Mouse (Mus musculus): ENCODE results near the gene A730046J19Rik. TPM values are rescaled to one million over a fixed set of nuclear protein-coding genes. Genes with fewer than 3 reads are reported as not detected.

Gene A730046J19Rik
- under 1 TPM; 0.11 to 0.15 TPM for total RNA-seq (2021)
- long read RNA-seq, experiment 1, full-length matches to known transcripts: 1 of 1 reads
- long read RNA-seq, experiment 1, partial matches to known transcripts: 0 of 1 reads
- long read RNA-seq, experiment 1, other reads (novel, unspliced or antisense): 0 of 1 reads
- long read RNA-seq, experiment 2: 0 reads

DNA sequence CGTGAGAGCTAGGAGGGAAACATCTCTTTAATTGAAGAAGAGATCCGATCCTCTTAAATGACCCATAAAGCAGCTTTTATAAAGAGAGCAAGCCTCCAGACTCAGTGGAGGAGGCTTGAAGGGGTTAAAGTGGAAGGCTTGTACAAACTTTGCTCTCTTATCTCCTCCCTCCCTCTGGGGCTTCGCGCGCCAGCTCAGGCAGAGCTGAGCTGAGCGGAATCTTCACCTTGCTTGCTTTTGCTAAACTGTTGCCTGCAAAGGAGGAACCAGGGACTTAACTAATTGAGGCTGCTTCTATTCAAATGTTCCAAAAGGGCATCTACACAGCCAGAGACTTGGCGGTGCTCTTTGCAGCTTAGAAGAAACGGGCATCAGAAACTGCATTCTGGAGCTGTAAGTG, at the start of gene A730046J19Rik:
Gene A730046J19Rik, plus strand, starts transcription at position 173 of the 400 bp plus-strand sequence.
- DNase-seq (ENCODE audit: low spot score in 2 of 2): no peak
- intact Hi-C loops (cut with DNase I): no loop called here

DNA sequence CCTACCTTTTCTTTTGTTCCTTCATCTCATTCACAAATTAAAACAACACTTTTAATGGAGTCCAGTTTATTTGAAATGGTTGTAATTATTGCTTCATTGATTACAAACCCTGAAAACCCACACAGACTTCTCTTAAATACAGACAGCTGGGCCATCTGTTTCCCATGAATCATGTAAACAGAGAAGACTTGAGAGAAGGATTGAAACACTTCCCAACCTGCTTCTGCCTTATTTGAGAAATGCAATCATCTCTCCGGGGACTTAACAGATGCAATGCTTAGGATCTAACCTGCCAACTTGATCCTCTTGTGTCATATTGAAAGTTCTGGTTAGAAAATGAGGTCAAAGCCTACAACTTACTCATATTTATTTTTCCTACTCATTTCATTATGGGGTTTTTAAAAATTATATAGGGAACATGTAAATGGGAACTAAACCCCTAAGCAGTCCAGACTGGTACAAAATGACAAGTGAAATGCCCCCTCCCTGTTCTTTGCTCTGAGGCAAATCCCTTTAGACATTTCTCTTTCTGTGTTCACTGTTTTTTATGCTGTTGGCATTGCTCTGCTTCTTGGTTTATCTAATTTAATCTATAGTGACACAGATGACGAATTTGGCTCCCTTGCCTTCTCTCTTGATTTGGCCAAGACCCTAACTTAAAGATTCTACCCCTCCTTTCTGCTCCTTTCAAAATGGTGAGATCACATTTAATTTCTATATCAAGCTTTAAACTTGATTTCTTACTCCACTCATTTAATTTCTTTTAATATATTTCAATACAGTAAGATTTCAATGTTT, 48.7 kb upstream of the A730046J19Rik start:
- no peak for DNase-seq (ENCODE audit: low spot score in 2 of 2)
- intact Hi-C loops (cut with DNase I): no loop called here

DNA sequence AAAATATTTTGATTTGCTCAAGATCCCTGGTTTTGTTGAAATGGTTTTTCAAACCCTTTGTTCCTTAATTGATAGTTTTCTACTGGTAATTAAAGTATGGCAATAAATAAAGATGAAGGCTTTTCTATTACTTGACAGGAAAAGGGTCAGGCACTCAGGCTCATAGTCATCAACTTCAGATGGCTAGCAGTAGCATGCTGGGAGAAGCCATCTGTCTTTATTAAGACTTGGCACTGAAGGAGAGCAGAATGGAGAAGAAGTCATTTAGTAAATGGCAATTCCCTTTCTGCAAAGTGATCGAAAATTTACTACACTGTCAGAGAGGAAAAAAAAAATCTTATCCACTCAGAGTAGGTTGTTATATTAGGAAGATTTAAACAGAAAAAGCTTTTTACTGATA, 17.2 kb upstream of the A730046J19Rik start:
- DNase-seq (ENCODE audit: low spot score in 2 of 2): no peak
- intact Hi-C loops (cut with DNase I): no loop called here

DNA sequence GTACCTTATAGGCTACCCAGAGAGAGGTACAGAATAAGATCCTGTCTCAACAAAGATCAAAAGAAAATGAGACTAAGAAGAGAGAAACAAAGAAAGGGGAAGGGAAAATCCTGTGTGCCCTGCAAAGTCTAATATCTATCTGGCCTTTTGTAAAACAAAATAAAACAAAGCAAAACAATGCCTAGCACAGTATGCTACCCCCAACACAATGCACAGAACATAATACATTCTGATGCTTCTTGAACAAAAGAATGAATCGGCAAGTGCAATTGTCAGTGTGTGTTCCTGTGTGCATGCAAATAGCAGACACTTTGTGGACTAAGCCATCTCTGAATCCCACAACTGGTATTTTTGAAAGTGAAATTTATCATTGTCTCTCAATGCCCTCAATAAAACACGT, 3.5 kb upstream of the A730046J19Rik start:
- DNase-seq (ENCODE audit: low spot score in 2 of 2): no peak
- intact Hi-C loops (cut with DNase I): no loop called here

DNA sequence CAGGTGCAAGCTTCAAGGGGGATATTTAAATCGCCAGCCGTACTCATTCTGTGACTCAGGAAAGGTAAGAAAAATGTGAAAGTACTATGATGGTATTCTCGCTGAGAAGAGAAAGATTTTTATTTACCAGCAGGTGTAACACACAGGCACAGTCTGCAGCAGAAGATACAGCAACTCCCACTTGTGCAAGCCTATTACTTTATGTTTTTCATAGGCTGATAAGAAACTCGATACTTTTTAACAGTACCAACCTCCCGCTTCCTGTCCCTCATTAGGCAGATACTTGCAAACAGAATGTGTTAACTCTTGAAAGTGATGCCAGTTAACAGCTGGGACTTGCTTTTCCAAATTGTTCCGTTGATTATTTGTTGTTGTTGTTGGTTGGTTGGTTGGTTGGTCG, 616 bp downstream of the A730046J19Rik start:
- intact Hi-C loops (cut with DNase I): no loop called here

GRCm38 (mm10) chrX:144162936-144163335, 9.4 kb downstream of the A730046J19Rik start:
- intact Hi-C loops (cut with DNase I): no loop called here
- peak in 1 of 2 experiments; percentile 3 for DNase-seq (ENCODE audit: low spot score in 2 of 2)

More for the DNA sequence above, 616 bp downstream of the A730046J19Rik start:
- no peak for DNase-seq (ENCODE audit: low spot score in 2 of 2)

Other genes starting within 250 kb of the A730046J19Rik start
- gene Dcx, start 220.4 kb upstream of the A730046J19Rik start, total RNA-seq (2021): 10 to 100 TPM; 55.8 to 56.8 TPM
- 10 to 100 TPM; 13.7 to 17.8 TPM for gene Alg13, start 164.1 kb downstream of the A730046J19Rik start, total RNA-seq (2021)